Mouse (Mus musculus) liver, postnatal 0 days (tissue): Measurements from ENCODE around the gene Ccdc78.

ENCODE experiments used
- CTCF ChIP-seq: sonication (generic); IDR thresholded peaks from 2 replicates; pipeline ENCODE4 v1.5.1; 2016; ENCODE audit warnings: antibody characterized with exemption, low read depth
- EP300 ChIP-seq: IDR thresholded peaks from 2 replicates; pipeline ENCODE4 v1.6.1; 2016; ENCODE audit warnings: antibody characterized with exemption, low read depth, mild to moderate bottlenecking

GRCm38 (mm10) chr17:25825311-25825710 lies 38.9 kb downstream of the Ccdc78 start:
- TF ChIP-seq CTCF (no peak), EP300 (no peak)
